Mouse (Mus musculus): Measurements from ENCODE around the gene Pkp3.

Gene Pkp3

DNA sequence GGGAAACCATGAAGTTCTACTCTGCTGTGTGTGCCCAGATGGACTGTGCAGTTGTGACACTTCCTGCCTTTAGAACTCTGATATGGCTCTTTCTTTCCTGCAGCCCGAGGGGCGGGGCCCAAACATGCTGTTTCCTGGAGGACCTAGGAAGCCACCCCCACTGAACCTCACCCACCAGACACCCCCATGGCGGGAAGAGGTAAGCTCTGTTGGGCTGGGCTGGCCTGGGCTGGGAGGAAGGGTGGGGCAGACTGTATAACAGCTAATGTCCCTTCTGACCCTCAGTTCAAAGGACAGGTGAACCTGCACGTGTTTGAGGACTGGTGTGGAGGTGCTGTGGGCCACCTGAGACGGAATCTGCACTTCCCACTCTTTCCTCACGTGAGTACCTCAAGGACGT, 13.8 kb upstream of the Pkp3 start:
- CTCF ChIA-PET = interaction anchor here in 3 of 4 experiments (0.5 to 1.8 kb wide), 13 partner anchors 8 to 292 kb away, joined by 3 to 6 read pairs (median 4); no protein-coding TSS in a partner anchor
- POLR2A ChIA-PET = interaction anchor here (0.6 to 5.8 kb wide), 34 partner anchors 9 to 365 kb away, joined by 3 to 33 read pairs (median 4); partner anchors contain the start of genes Rassf7 (in 2 of the 4), Rnh1 (in 2 of the 4), Bet1l (in 1 of the 4) and Cend1 (in 1 of the 4)

DNA sequence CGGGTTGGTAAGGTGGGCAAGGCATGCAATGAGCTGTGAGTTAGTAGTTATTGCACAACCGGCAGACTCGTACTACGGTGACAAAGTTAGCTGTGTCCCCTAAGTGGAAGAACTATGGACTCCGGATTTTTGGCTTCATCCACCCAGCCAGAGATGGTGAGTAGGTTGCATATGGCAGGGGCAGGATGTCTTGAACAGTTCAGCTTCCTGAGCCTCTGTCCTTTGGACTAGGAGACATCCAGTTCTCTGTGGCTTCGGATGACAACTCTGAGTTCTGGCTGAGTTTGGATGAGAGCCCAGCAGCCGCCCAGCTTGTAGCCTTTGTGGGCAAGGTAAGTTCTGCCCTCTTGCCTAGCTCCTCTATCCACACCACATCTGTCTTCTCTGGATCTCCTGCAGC, 13.4 kb upstream of the Pkp3 start:
- ChIA-PET POLR2A (interaction anchor here (0.6 to 5.8 kb wide), 34 partner anchors 8 to 365 kb away, joined by 3 to 33 read pairs (median 4); partner anchors contain the start of genes Rnh1 (in 2 of the 4), Bet1l (in 1 of the 4), Cend1 (in 1 of the 4) and Gm45785 (in 1 of the 4)), CTCF (interaction anchor here in 3 of 4 experiments (0.5 to 1.8 kb wide), 15 partner anchors 9 to 291 kb away, joined by 3 to 6 read pairs (median 4); no protein-coding TSS in a partner anchor)

DNA sequence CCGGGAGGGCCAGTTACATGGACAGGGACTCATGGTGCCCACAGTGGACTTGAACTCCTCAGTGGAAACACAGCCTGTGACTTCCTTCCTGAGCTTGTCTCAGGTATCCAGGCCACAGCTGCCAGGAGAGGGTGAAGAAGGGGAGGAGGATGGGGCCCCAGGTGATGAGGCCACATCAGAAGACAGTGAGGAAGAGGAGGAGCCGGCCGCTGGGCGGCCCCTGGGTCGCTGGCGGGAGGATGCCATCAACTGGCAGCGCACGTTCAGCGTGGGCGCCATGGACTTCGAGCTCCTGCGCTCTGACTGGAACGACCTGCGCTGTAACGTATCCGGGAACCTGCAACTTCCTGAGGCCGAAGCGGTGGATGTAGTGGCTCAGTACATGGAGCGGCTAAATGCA, 9.7 kb upstream of the Pkp3 start:
- ChIA-PET POLR2A (interaction anchor here in 3 of 4 experiments (0.6 to 6.7 kb wide), 11 partner anchors 9 to 212 kb away, joined by 3 to 48 read pairs (median 4); partner anchors contain the start of genes Gm45785 (in 1 of the 3) and Ric8a (in 1 of the 3)), CTCF (interaction anchor here in 1 of 4 experiments (0.5 to 1.7 kb wide), 4 partner anchors 11 to 394 kb away, joined by 3 to 4 read pairs (median 4); no protein-coding TSS in a partner anchor)

DNA sequence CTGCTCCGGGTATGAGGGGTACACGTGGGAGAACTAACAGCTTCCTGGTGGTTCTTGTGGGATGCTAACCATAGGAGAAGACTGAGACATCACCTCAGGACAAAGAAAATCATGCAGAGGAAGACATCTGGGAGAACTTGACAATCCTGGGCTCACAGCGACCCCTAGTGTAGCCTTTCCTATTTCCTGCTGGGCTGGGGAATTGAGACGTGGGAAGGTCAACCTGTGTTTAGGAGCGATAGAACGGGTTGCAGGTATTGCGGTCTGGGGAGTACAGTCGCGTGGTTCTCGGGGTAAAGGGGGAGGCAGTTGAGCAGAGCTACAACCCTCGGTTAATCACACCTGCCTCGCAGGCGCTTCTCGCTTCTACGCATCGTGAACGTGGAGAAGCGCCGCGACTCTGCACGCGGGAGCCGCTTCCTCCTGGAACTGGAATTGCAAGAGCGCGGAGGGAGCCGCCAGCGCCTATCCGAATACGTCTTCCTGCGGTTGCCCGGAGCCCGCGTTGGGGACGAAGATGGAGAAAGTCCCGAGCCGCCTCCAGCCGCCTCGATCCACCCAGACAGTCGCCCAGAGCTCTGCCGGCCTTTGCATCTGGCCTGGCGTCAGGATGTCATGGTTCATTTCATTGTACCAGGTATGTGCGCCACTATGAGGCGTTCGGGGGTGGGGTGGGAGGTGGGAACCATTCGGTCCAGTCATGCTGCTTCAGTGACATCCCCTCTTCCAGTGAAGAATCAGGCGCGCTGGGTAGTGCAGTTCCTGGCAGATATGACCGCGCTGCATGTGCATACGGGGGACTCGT, 7.8 kb upstream of the Pkp3 start:
- ChIA-PET POLR2A (interaction anchor here (0.6 to 6.7 kb wide), 68 partner anchors 8 to 400 kb away, joined by 3 to 48 read pairs (median 4); partner anchors contain the start of genes B4galnt4 (in 2 of the 4), Ifitm5 (in 2 of the 4), Rassf7 (in 2 of the 4) and Rnh1 (in 2 of the 4)), CTCF (interaction anchor here in 3 of 4 experiments (0.6 to 3.2 kb wide), 33 partner anchors 8 to 882 kb away, joined by 3 to 15 read pairs (median 4); partner anchors contain the start of genes B4galnt4 (in 1 of the 3), Pgghg (in 1 of the 3) and Sigirr (in 1 of the 3))

DNA sequence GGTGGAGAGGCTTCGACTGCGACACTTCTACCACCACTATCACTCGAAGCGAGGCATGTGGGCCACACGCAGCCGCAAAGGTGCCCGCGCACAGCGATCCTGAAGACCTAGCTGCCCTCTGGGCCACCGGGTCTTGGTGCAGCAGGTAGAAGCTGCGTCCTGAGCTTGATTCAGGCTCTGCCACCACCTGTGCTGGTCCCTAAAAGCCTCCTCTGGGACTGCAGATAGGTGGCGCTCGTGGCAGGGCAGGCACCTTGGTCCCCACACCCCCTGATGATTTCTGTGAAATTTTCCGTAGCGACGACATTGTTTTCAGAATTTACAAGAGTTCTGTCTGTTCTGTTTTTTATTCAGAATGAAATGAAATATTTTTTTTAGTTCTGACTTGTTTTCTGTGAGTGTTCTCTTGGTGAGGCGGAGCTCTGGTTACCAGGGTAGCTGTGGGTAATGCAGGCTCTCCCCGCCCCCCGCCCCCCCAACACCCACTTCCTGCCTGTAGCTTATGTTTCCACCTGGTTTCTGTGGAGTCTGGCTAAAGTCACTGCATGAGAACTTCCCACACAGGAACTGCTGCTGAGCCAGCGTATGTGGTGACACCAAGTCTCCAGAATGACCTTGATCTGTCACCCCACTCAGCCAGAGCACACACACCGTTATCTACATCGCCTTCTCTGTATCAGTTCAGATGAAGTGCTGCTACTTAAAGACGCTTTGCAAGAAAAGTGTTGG, 5.8 kb upstream of the Pkp3 start:
- ChIA-PET CTCF (interaction anchor here (0.5 to 3.2 kb wide), 31 partner anchors 10 to 1194 kb away, joined by 3 to 15 read pairs (median 3); partner anchors contain the start of gene B4galnt4 (in 1 of the 4)), POLR2A (interaction anchor here in 3 of 4 experiments (0.5 to 6.7 kb wide), 34 partner anchors 8 to 553 kb away, joined by 3 to 48 read pairs (median 4); partner anchors contain the start of genes B4galnt4 (in 1 of the 3), Pgghg (in 1 of the 3), Rassf7 (in 1 of the 3) and Rnh1 (in 1 of the 3))

DNA sequence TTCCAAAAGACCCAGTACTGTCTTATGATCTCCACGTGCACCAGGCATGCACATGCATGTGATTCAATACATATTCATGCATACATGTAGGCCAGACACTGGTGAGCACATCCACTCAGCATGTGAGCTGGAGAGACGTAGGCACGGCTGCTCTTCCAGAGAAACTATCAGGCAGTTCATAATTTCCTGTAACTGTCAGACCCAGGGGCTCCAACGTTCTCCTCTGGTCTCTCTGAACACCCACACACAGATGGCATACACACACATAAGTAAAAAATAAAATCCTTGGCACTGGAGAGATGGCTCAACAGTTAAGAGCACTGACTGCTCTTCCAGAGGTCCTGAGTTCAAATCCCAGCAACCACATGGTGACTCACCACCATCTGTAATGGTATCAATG, 4.2 kb upstream of the Pkp3 start:
- CTCF ChIA-PET = interaction anchor here in 1 of 4 experiments (1.2 to 1.3 kb wide), 2 partner anchors 14 kb away, joined by 3 read pairs; no protein-coding TSS in a partner anchor
- POLR2A ChIA-PET = interaction anchor here in 3 of 4 experiments (0.5 to 6.7 kb wide), 9 partner anchors 8 to 107 kb away, joined by 3 to 48 read pairs (median 3); partner anchors contain the start of genes Ifitm1 (in 1 of the 3) and Ptdss2 (in 1 of the 3)

DNA sequence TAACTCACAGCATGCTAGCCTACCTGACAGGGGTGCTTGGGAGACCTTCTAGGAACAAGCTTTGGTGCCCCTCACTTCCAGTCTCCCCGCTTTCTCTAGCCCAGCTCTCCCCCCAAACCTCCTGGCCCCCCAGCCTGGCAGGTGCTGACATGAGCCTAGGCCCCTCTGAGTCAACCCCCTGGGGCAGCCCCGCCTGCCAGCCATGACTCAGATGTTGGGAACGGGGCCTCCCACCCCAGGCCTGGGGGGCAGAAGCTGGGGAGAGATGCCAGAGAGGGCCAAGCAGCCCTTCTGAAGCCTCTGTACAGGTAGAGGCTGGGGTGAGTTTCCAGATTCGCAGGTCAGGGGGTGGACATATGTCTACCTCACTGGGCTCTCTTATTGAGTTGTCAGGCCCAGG, 858 bp downstream of the Pkp3 start:
- CTCF ChIA-PET = interaction anchor here in 2 of 4 experiments (0.8 to 1.6 kb wide), 4 partner anchors 11 to 98 kb away, joined by 3 to 5 read pairs (median 4); no protein-coding TSS in a partner anchor
- POLR2A ChIA-PET = interaction anchor here in 3 of 4 experiments (0.6 to 2.4 kb wide), 13 partner anchors 8 to 170 kb away, joined by 3 to 16 read pairs (median 4); partner anchors contain the start of genes Hras (in 1 of the 3), Lrrc56 (in 1 of the 3), Rassf7 (in 1 of the 3) and Sigirr (in 1 of the 3)

DNA sequence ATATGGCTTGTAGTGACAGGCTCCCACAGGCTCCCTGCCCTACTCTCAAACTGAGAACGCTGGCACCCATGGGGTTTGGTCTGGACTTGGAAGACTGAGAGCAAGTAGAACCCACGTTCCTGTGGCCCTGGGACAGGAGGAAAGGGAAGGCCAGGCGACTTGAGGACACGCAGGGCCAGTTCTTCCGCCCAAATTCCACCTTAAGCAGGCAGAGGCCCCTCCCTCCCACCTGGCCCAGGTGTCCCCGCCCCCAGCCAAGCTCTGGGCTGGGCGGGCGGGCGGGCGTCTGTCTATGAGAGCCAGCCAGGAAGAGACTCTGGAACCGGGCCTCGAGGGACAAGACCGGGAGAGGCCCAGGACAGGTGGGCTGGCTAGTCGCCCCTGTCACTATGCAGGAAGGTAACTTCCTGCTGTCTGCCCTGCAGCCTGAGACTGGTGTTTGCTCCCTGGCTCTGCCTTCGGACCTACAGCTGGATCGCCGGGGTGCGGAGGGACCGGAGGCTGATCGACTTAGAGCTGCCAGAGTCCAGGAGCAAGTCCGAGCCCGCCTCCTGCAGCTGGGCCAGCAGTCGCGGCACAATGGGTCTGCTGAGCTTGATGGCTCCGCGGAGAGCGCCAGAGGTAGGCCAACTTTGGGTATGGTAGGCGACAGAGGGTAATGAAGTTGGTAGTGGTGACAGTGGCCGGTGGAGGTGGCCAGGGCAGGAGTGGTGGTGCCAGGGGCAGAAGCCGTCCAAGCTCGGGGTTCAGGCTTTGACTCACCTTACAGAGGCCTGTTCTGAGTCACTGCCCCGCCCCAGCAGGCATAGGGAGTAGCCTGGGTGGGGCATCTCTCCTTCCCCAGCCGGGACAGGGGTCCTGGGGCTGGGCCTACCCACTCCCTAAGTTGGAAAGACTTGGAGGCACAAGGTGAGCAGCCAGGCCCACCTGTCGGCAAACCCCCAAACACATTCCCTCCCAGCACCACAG, 1.7 kb downstream of the Pkp3 start:
- CTCF ChIA-PET = interaction anchor here in 3 of 4 experiments (0.6 to 1.8 kb wide), 7 partner anchors 9 to 1219 kb away, joined by 3 to 14 read pairs (median 4); no protein-coding TSS in a partner anchor
- POLR2A ChIA-PET = interaction anchor here (0.5 to 2.4 kb wide), 20 partner anchors 8 to 363 kb away, joined by 3 to 16 read pairs (median 3); partner anchors contain the start of genes Ptdss2 (in 1 of the 4), Rassf7 (in 1 of the 4), Rnh1 (in 1 of the 4) and Sigirr (in 1 of the 4)

DNA sequence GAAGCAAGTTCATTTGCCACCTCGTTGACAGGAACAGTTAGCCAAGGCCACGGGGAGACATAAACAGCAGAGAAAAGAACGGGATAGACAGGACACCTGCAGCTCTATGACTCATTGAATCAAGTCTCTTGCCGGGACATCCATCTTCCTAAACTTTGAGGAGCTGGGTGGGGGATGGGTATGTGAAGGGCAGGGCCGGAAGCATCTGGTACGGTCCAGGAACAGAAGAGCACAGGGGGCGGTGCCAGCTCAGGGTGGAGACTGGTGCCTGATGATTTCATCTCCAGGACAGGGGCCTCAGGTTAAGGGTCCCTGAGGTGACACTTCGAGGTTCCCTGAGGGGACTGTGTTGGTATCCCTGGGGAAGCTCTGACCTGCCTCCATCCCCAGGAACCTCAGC, 9.9 kb downstream of the Pkp3 start:
- POLR2A ChIA-PET = interaction anchor here in 3 of 4 experiments (0.7 to 5.3 kb wide), 21 partner anchors 8 to 165 kb away, joined by 3 to 48 read pairs (median 3); partner anchors contain the start of genes Ptdss2 (in 2 of the 3), Sigirr (in 2 of the 3), Rassf7 (in 1 of the 3) and Rnh1 (in 1 of the 3)
- CTCF ChIA-PET = interaction anchor here in 3 of 4 experiments (0.7 to 1.6 kb wide), 11 partner anchors 8 to 146 kb away, joined by 3 to 6 read pairs (median 3); partner anchors contain the start of gene Pgghg (in 1 of the 3)

DNA sequence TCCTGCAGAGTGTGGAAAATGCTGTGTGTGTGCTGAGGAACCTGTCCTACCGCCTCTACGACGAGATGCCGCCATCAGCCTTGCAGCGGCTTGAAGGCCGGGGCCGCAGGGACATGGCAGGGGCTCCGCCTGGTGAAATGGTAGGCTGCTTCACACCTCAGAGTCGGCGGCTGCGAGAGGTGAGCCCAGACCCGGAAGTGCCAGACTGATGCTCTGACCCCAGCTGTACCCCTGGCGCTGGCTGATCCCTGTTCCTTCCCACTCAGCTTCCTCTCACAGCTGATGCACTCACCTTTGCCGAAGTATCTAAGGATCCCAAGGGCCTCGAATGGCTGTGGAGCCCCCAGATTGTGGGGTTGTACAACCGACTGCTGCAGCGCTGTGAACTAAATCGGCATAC, 10.5 kb downstream of the Pkp3 start:
- ChIA-PET CTCF (interaction anchor here in 3 of 4 experiments (0.5 to 1.6 kb wide), 10 partner anchors 9 to 147 kb away, joined by 3 to 6 read pairs (median 4); partner anchors contain the start of gene Pgghg (in 1 of the 3)), POLR2A (interaction anchor here in 3 of 4 experiments (0.9 to 5.3 kb wide), 18 partner anchors 8 to 166 kb away, joined by 3 to 48 read pairs (median 4); partner anchors contain the start of genes Sigirr (in 2 of the 3), Ptdss2 (in 1 of the 3), Rassf7 (in 1 of the 3) and Rnh1 (in 1 of the 3))

DNA sequence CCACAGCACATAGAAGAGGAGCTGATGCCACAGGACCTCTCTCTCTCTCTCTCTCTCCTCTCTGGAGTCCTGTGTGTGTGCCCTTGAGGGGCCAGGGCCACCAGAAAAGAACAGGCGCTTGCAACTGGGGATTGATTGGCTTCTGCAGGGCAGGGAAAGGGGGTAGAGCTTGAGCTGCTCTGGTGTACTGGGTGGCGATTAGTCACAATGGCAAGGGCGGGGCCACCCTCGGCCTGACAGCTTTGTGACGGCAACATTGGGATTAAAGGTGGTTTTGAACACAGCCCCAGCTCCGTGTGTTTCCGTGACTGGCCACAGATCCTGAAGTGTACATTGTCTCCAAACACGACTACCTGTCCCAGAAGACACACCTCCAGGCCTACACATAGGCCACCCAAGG, 12.2 kb downstream of the Pkp3 start:
- CTCF ChIA-PET = interaction anchor here in 3 of 4 experiments (0.5 to 1.3 kb wide), 5 partner anchors 18 to 148 kb away, joined by 3 to 4 read pairs (median 3); partner anchors contain the start of gene Gm17387 (in 1 of the 3)
- POLR2A ChIA-PET = interaction anchor here in 3 of 4 experiments (0.6 to 5.3 kb wide), 15 partner anchors 9 to 165 kb away, joined by 3 to 48 read pairs (median 4); partner anchors contain the start of genes Ptdss2 (in 2 of the 3), Rassf7 (in 2 of the 3) and Sigirr (in 1 of the 3)

DNA sequence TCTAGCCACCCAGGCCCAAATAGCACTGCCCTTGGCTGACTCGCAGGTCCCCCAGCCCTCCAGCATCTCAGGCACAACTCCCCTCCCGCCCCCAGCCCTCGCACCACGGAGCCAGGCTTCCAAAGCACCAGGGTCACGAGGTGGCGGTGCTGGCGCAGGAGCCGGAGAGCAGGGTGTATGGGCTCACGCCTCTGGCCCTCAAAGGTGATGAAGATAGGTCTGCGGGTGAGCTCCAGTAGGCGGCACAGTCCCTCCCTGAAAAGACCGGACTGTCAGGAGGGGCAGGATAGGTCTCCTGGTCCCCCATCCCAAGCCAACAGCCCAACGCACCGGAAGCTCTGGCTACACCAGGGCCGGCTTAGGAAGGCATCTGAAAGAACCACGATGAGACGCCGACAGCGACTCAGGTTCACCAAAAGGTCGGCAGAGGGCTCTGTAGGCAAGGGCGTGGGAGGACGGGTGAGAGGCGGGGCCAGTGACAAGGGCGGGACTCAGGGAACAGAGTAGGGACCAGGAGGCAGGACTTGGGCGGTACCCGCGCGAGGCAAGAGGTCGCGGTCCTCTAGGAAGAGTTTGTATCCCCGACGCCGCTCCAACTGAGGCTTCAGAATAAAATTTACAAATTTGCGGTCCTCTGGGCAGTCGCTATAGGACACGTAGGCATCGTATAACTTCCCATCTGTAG, 14.2 kb downstream of the Pkp3 start:
- ChIA-PET POLR2A (interaction anchor here in 3 of 4 experiments (0.6 to 3.3 kb wide), 27 partner anchors 8 to 188 kb away, joined by 3 to 13 read pairs (median 4); partner anchors contain the start of genes Ptdss2 (in 2 of the 3), Hras (in 1 of the 3), Lrrc56 (in 1 of the 3) and Phrf1 (in 1 of the 3)), CTCF (interaction anchor here (0.6 to 1.7 kb wide), 9 partner anchors 10 to 303 kb away, joined by 3 to 5 read pairs (median 3); no protein-coding TSS in a partner anchor)

DNA sequence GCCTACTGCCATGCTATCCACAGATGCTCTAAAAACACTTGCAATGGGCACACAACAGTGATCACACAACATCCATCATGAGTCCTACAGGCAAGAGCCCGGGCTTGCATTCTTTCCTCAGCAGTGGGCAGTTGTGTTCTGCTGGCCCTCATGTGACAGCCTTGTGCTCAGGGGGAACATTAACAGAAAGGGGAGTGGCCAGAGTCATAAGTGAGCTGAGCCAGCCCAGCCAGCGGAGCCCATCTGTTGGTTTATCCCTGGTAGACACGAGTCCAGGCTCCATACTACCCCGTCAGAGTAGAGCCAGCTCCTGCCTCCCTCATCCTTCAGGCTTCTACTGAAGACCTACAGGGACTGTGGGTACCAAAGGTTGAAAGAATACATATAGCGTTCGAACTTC, 15.9 kb downstream of the Pkp3 start:
- ChIA-PET POLR2A (interaction anchor here in 3 of 4 experiments (0.5 to 1.8 kb wide), 3 partner anchors 38 to 190 kb away, joined by 3 read pairs; no protein-coding TSS in a partner anchor), CTCF (interaction anchor here in 2 of 4 experiments (0.5 to 0.9 kb wide), 2 partner anchors 82 to 152 kb away, joined by 3 to 15 read pairs; no protein-coding TSS in a partner anchor)

DNA sequence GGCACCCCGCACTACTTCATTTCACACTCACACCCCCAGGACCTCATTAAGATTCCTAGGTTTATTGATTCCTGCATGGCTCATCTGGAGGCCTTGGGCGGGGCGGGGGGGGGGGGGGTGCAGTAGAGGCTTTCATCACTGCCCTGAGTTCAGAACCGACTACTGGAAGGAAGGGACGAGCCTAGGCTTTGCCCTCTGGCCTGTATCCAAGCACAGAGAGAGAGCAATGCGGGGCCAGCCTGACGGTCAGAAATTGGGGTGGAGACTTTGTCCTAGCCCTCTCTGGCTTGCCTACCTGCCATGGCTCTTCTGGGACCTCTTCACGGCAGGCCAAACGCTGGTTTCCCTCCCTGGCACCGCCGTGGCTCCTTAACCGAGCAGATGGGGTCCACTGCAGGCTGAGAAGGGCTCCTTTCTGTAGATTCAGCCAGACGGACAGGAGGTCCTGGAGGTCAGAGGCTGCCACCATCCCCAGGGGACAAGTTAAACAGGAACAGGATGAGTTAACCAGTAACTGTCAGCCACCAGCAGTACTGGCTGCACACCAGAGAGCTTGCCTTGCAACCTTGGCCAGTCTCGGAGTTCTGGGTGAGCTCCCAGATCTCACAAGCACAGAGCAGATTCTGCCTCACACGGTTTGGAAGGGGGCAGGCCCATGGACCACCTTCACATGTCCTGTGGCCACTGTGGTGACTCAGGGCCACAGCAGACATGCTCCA, 16.6 kb downstream of the Pkp3 start:
- CTCF ChIA-PET = interaction anchor here in 2 of 4 experiments (0.9 to 1.5 kb wide), 2 partner anchors 82 kb away, joined by 3 read pairs; no protein-coding TSS in a partner anchor
- POLR2A ChIA-PET = interaction anchor here in 3 of 4 experiments (0.5 to 2.0 kb wide), 5 partner anchors 13 to 141 kb away, joined by 3 to 10 read pairs (median 3); partner anchors contain the start of gene Ptdss2 (in 1 of the 3)

All from embryonic stem cell, embryonic (primary cell).